Mouse (Mus musculus): ENCODE results near the gene 4931414P19Rik.

The 4931414P19Rik gene

GRCm38 (mm10) chr14:54544703-54545102 lies 61.1 kb downstream of the 4931414P19Rik start:
- DNase-seq (ENCODE audit: low read depth) = no peak

GRCm38 (mm10) chr14:54540771-54541170 lies 65.0 kb downstream of the 4931414P19Rik start:
- no peak for DNase-seq (ENCODE audit: low read depth)

GRCm38 (mm10) chr14:54538580-54538979 lies 67.2 kb downstream of the 4931414P19Rik start:
- no peak for DNase-seq (ENCODE audit: low read depth)
